Mouse (Mus musculus): ENCODE measurements around the gene Ing1. TPM values are rescaled to one million over a fixed set of nuclear protein-coding genes. Genes with fewer than 3 reads are reported as not detected.

The Ing1 gene
- polyA plus RNA-seq, 1 experiment from 2014 or later = 39.3 TPM

DNA sequence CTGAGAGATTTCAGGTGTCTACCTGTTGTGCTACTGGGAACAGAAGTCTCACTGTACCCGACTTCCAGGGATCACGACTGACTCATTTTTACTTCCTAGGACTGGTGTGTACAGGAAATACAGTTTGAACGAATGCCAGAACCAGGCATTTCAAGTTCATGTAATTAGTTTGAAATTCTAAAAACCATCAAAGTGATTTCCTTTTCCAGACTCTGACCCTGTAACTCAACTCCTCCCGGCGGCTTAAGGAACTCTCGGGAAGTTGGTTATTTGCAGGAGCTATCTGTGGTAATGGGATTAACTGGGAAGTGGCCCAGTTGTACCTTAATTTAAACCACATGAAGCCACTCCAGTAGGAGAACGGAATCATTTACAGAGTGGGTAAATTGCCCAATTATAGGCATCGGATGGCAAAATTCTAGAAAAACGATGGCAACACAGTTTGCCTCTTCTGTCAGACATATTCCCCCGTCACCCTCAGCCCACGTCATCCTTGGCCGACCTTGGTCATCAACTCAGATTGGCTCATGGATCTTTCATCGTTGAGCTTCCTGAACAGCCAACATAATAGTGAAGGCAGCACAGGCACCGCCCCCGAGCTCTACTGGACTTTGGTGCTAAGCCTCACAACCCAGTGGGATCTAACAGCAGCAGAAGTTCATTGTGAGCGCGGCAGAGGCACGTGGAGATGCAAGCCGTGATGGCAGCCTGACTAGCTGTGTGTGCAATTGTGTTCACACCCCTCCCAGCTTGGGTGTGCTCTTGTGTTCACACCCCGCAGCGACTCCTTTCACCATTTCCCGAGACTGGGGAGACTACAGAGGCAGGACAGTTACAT is 14.1 kb downstream of the Ing1 start:
- peaks cover 5% of the 10 kb centered on the region for H3K36me3 ChIP-seq (ENCODE audit: control insufficient read depth, insufficient read depth, low read length)
- H3K9me3 ChIP-seq (replicated peaks; ENCODE audit: control insufficient read depth, low read length, poor library complexity, severe bottlenecking) = 0 out of 2 replicates have a peak, but pooled peaks cover 2% of the 10 kb centered on the region
- no peak overlapping the region for H3K4me3 ChIP-seq (ENCODE audit: low read depth, low read length)
- H3K27me3 ChIP-seq (ENCODE audit: control insufficient read depth, insufficient read depth, low read depth, low read length) = no peaks in the 10 kb centered on the region
- H3K9ac ChIP-seq (ENCODE audit: low read depth, low read length) = no peak overlapping the region
- no peak overlapping the region for H3K4me2 ChIP-seq (ENCODE audit: low read length)
- no peak overlapping the region for H3K27ac ChIP-seq (ENCODE audit: low read length)
- ATAC-seq = no peak
- WGBS = 86% methylated on average over 22 of the region's 22 CpGs
- H3K4me1 ChIP-seq (ENCODE audit: control insufficient read depth, insufficient read depth, low read length) = no peaks in the 10 kb centered on the region

DNA sequence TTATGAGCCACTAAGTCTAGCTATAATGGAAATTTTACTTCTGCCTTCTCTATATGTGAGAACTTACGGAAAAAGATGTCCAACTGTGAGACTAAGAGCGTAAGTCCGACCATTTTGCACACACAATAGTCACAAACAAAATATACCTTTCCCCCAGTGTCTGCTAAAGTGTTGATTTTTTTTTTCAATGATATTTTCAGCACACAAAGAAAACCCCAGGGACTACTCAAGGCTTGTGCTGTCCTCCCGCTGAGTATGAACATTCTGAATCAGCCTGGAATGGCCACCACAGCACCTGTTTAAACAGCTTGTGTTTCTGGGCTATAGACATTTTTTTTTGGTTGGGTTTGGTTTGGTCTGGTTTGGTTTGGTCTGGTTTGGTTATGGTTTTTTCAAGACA is 15.4 kb downstream of the Ing1 start:
- Histone ChIP-seq H3K4me3 (ENCODE audit: low read depth, low read length) (no peak overlapping the region), H3K4me1 (ENCODE audit: control insufficient read depth, insufficient read depth, low read length) (no peaks in the 10 kb centered on the region), H3K27ac (ENCODE audit: low read length) (no peak overlapping the region), H3K9me3 (replicated peaks; ENCODE audit: control insufficient read depth, low read length, poor library complexity, severe bottlenecking) (no peaks in the 10 kb centered on the region), H3K36me3 (ENCODE audit: control insufficient read depth, insufficient read depth, low read length) (peaks cover 5% of the 10 kb centered on the region), H3K4me2 (ENCODE audit: low read length) (no peak overlapping the region), H3K27me3 (ENCODE audit: control insufficient read depth, insufficient read depth, low read depth, low read length) (no peaks in the 10 kb centered on the region), H3K9ac (ENCODE audit: low read depth, low read length) (no peak overlapping the region)
- ATAC-seq = no peak
- 98% methylated on average over 4 of the region's 4 CpGs for WGBS

DNA sequence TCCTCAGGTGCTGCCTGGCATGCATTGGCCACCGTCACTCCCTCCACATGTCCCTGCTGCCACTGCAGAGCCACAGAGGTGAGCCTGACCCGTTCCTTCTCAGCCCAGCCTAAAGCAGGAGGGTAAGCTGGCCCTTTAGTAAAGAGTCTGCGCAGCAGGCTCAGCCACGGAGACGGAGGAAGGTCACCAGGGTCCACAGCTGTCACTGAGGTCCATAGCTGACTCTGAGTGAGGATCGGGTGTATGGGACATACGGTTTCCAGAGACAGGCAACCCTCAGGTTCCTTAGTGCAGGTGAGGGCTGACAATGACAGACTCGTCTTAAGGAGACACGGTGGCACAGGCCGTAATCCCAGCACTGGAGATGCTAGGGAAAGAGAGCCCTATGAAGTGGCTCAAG is 16.6 kb downstream of the Ing1 start:
- Histone ChIP-seq H3K9me3 (replicated peaks; ENCODE audit: control insufficient read depth, low read length, poor library complexity, severe bottlenecking) (no peaks in the 10 kb centered on the region), H3K4me2 (ENCODE audit: low read length) (no peak overlapping the region), H3K27ac (ENCODE audit: low read length) (no peak overlapping the region), H3K4me3 (ENCODE audit: low read depth, low read length) (no peak overlapping the region), H3K9ac (ENCODE audit: low read depth, low read length) (no peak overlapping the region), H3K4me1 (ENCODE audit: control insufficient read depth, insufficient read depth, low read length) (no peaks in the 10 kb centered on the region), H3K36me3 (ENCODE audit: control insufficient read depth, insufficient read depth, low read length) (peaks cover 2% of the 10 kb centered on the region), H3K27me3 (ENCODE audit: control insufficient read depth, insufficient read depth, low read depth, low read length) (no peaks in the 10 kb centered on the region)
- no peak for ATAC-seq
- WGBS = 90% methylated on average over 10 of the region's 10 CpGs

DNA sequence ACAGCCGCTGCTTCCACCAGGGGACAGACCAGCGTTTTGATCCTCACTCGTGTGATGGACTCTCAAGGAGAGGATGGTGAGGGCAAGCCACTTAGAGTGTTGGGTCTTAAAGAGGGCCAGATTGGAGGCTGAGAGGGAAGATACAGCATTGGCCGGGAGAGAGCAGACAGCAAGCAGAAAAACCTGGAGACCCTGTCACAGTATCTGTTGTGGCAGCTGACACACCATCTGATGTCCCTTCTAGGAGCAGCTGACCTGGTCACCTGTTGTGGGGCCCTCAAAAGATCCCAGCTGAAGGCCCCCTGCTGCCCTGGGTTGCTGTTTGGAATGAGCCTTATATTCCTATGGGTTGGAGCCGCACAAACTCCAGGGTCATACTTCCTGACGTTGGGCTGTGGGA is 17.1 kb downstream of the Ing1 start:
- Histone ChIP-seq H3K4me2 (ENCODE audit: low read length) (no peak overlapping the region), H3K4me3 (ENCODE audit: low read depth, low read length) (no peak overlapping the region), H3K4me1 (ENCODE audit: control insufficient read depth, insufficient read depth, low read length) (no peaks in the 10 kb centered on the region), H3K27me3 (ENCODE audit: control insufficient read depth, insufficient read depth, low read depth, low read length) (no peaks in the 10 kb centered on the region), H3K27ac (ENCODE audit: low read length) (no peak overlapping the region), H3K9ac (ENCODE audit: low read depth, low read length) (no peak overlapping the region), H3K9me3 (replicated peaks; ENCODE audit: control insufficient read depth, low read length, poor library complexity, severe bottlenecking) (no peaks in the 10 kb centered on the region), H3K36me3 (ENCODE audit: control insufficient read depth, insufficient read depth, low read length) (no peaks in the 10 kb centered on the region)
- WGBS = 76% methylated on average over 6 of the region's 6 CpGs
- ATAC-seq = no peak

DNA sequence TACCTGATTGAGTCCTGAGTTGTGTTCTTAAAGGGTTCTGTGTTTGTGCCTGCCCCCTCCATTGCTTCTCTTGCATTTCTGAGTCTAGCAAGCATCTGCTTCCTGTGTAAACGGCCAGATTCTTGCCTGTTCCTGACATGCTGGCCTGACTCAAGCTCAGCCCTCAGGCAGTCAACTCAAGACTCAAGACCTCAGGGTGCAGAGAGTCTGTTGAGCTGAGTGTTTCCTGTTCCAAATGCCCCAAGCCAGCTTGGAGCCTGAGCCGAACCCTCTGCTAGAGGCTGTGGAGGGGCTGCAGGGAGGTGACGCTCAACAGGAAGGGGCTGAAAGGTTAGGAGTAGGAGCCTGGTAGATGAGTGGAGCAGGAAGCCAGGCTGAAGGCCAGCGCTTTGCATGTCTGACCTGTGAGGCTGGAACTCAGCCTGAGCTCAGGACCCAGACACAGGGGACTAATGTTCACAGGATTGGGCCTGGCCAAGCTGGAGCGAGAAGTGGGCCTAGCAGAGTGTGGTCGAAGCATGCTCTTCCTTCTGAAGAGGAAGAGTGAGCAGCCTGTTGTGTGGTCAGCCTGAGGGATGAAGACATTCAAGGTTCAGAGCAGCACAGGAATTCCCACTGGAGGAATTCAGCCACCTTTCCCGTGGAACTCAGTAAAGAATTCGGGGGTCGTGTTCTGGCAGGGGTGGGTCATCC is 19.7 kb downstream of the Ing1 start:
- no peak overlapping the region for H3K27ac ChIP-seq (ENCODE audit: low read length)
- WGBS = 84% methylated on average over 9 of the region's 9 CpGs
- no peaks in the 10 kb centered on the region for H3K9me3 ChIP-seq (replicated peaks; ENCODE audit: control insufficient read depth, low read length, poor library complexity, severe bottlenecking)
- H3K36me3 ChIP-seq (ENCODE audit: control insufficient read depth, insufficient read depth, low read length) = no peaks in the 10 kb centered on the region
- ATAC-seq = no peak
- no peak overlapping the region for H3K9ac ChIP-seq (ENCODE audit: low read depth, low read length)
- no peaks in the 10 kb centered on the region for H3K27me3 ChIP-seq (ENCODE audit: control insufficient read depth, insufficient read depth, low read depth, low read length)
- H3K4me1 ChIP-seq (ENCODE audit: control insufficient read depth, insufficient read depth, low read length) = no peaks in the 10 kb centered on the region
- H3K4me3 ChIP-seq (ENCODE audit: low read depth, low read length) = no peak overlapping the region
- no peak overlapping the region for H3K4me2 ChIP-seq (ENCODE audit: low read length)

DNA sequence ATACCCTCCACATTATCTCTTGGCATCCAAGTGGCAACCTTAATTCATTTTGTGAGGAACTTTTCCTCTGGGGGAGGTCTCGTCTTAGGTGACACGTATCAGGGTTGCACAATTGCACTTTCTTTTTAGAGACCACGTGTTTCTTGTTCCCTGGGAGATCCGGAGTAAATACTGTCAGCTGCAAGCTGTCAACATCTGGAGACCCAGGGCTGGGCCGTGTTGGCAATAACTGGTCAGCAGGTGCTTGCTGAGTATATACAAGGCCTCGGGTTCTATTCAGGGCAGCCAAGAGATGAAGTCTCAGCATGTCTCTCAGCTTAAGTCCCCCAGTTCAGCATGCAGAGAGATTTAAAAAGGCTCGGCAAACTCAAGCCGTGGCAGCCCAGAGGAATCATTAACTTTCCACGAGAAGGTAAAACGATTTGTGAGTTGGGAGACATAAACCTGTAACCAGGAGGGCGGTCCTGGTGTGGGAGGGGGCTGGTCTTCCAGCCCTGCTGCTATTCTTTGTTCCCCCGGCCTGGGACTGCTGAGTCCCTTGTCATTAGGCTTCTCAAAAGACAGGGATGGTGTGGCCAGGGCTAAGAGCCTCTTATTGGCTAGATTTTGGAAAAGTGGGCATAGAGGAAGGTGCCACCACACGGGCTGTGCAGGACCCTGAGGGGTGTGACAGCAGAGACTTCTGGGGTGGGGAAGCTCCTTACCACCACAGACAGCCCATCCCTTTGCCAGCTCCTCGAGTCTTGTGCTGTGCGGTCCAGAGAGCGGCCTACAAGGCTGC is 20.4 kb downstream of the Ing1 start:
- no peak for ATAC-seq
- Histone ChIP-seq H3K4me1 (ENCODE audit: control insufficient read depth, insufficient read depth, low read length) (no peaks in the 10 kb centered on the region), H3K4me3 (ENCODE audit: low read depth, low read length) (no peak overlapping the region), H3K36me3 (ENCODE audit: control insufficient read depth, insufficient read depth, low read length) (no peaks in the 10 kb centered on the region), H3K9ac (ENCODE audit: low read depth, low read length) (no peak overlapping the region), H3K27me3 (ENCODE audit: control insufficient read depth, insufficient read depth, low read depth, low read length) (no peaks in the 10 kb centered on the region), H3K9me3 (replicated peaks; ENCODE audit: control insufficient read depth, low read length, poor library complexity, severe bottlenecking) (no peaks in the 10 kb centered on the region), H3K4me2 (ENCODE audit: low read length) (no peak overlapping the region), H3K27ac (ENCODE audit: low read length) (no peak overlapping the region)
- 57% methylated on average over 16 of the region's 16 CpGs for WGBS

DNA sequence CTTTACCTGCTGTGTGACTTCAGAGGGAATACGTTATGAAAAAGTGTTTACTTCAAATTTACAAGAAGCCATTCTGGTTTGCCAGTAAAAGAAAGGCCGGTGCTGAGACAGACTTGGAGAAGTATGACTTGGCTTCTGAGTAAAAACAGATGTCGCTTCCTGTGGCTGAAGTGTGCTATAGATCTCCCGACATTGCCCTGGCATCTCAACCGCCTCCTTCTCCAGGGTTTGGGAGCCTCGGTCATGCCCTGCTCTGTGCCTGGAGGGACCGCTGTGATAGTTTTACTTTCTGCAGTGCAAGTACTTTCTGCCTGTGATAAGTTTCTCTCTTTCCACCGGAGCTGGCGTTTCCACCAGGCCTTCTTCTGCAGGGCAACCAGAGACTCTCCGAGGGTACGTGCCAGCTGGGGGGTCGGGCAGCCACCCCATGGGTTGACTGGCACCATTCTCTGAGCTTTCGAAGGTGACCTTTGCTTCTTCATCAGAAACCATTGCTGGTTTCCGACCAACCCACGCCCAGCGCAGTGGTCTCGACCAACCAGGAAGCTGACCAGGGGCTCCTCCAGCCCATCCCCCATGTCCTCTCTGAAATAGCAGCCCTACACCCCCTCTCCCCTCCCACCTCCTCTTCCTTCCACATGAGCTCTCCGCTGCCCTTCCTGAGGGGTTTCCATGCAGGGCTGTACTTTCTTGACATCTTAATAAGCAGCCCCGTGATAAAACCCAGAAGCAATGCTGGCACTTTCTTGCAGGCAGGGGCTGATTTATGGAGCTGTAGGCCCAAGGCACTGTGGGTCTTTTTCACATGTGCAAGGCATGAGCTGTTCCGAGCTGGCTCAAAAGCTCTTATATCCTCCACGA is 30.4 kb downstream of the Ing1 start:
- no peak for ATAC-seq
- H3K27me3 ChIP-seq (ENCODE audit: control insufficient read depth, insufficient read depth, low read depth, low read length) = no peaks in the 10 kb centered on the region
- H3K9me3 ChIP-seq (replicated peaks; ENCODE audit: control insufficient read depth, low read length, poor library complexity, severe bottlenecking) = 0 out of 2 replicates have a peak, but pooled peaks cover 4% of the 10 kb centered on the region
- H3K36me3 ChIP-seq (ENCODE audit: control insufficient read depth, insufficient read depth, low read length) = no peaks in the 10 kb centered on the region
- H3K9ac ChIP-seq (ENCODE audit: low read depth, low read length) = no peak overlapping the region
- no peaks in the 10 kb centered on the region for H3K4me1 ChIP-seq (ENCODE audit: control insufficient read depth, insufficient read depth, low read length)
- no peak overlapping the region for H3K4me3 ChIP-seq (ENCODE audit: low read depth, low read length)
- no peak overlapping the region for H3K4me2 ChIP-seq (ENCODE audit: low read length)
- WGBS = 88% methylated on average over 21 of the region's 21 CpGs
- H3K27ac ChIP-seq (ENCODE audit: low read length) = no peak overlapping the region

DNA sequence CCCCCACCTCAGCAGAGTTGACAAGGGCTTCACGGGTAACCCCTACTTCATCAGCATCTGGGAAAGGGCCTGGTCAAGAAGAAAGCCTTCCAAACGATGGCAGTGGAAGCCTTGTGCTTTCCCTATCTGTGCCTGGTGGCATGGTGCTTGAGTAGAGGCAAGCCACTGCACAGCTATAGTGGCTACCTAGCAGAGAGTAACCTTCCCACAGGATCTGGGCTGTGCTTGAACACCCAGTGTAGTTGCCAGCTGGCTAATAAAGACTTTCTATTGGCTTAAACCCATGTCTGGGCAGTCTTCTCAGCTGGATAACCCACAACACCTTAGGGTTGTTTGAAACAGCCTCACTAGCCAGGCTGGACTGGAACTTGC is 31.0 kb downstream of the Ing1 start:
- no peak overlapping the region for H3K9ac ChIP-seq (ENCODE audit: low read depth, low read length)
- H3K27ac ChIP-seq (ENCODE audit: low read length) = no peak overlapping the region
- WGBS = 74% methylated on average over 2 of the region's 2 CpGs
- H3K4me3 ChIP-seq (ENCODE audit: low read depth, low read length) = no peak overlapping the region
- 0 out of 2 replicates have a peak, but pooled peaks cover 4% of the 10 kb centered on the region for H3K9me3 ChIP-seq (replicated peaks; ENCODE audit: control insufficient read depth, low read length, poor library complexity, severe bottlenecking)
- no peak overlapping the region for H3K4me2 ChIP-seq (ENCODE audit: low read length)
- H3K36me3 ChIP-seq (ENCODE audit: control insufficient read depth, insufficient read depth, low read length) = no peaks in the 10 kb centered on the region
- no peaks in the 10 kb centered on the region for H3K4me1 ChIP-seq (ENCODE audit: control insufficient read depth, insufficient read depth, low read length)
- H3K27me3 ChIP-seq (ENCODE audit: control insufficient read depth, insufficient read depth, low read depth, low read length) = no peaks in the 10 kb centered on the region
- no peak for ATAC-seq

Data from midbrain, embryonic 16.5 days (tissue).